Mouse (Mus musculus) v-Abl transformed pro-B cells (cell line): Measurements from ENCODE around the gene Slc9a5.

ENCODE experiments used
- in situ Hi-C, 2 experiments: fragments of 400-800 bp; cut with MboI; formaldehyde crosslinking; loops; one replicate each; pipeline ENCODE4 v1.15.1; 2025; ENCODE audit not compliant: unreplicated experiment in 2 of 2

Gene Slc9a5

DNA sequence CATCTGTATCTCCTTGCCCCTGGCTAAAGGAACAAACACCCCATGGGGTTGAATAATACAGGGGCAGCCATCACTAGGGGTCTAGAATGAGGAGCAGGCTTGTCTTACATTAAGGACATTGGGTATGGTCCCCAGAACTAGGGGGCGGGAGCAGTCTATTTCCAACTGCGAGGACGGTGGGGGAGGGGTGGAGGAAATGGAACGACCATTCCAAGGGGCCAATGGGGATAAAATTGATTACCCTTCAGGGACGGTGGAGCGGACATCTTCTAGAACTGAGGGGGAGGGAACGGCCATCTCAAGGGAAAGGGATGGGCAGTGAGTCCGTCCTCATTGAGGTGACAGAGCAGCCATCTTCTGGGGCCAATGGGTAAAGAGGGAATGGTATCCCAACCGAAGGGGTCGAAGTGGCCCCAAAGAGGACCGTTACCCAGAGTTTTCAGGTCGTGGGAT is 23.0 kb upstream of the Slc9a5 start:
- in situ Hi-C loops, result loop anchor here in 1 of 2 experiments (25.0 kb wide), 1 partner anchor 837 kb away; the partner anchor contains the start of genes Pla2g15 and Slc7a6

DNA sequence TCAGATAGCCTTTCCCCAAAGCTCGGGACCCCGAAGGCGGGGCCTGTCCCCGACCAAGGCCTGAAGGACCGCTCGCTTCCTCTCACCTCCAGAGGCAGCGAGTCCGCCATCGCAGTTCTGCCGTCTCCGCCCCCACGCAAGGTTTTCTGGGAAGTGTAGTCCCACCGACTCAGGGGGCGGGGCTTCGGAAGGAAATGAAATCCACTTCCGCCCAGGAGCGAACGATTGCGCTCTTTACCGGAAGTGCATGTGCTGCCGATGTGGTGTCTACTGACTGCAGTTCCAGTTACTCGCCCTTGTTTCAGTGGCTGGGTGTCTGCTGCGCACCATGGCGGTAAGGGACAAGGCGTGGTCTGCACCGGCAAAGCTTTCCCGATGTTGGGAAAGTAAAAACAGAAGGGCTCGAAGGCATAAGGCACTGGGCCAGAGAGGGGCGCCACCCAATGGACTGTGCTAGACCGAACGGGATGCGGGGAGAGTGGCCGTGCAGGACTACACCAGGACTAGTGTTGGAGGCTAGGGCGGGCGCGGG is 22.4 kb upstream of the Slc9a5 start, which contains the start of the genes Lrrc29 and Tmem208:
Gene Lrrc29 (minus strand): TSS at position 138 of the 532 bp plus-strand sequence.
Gene Tmem208 (plus strand): TSS at position 214 of the 532 bp plus-strand sequence.
- in situ Hi-C loops, result loop anchor here in 1 of 2 experiments (25.0 kb wide), 1 partner anchor 836 kb away; the partner anchor contains the start of genes Pla2g15 and Slc7a6

DNA sequence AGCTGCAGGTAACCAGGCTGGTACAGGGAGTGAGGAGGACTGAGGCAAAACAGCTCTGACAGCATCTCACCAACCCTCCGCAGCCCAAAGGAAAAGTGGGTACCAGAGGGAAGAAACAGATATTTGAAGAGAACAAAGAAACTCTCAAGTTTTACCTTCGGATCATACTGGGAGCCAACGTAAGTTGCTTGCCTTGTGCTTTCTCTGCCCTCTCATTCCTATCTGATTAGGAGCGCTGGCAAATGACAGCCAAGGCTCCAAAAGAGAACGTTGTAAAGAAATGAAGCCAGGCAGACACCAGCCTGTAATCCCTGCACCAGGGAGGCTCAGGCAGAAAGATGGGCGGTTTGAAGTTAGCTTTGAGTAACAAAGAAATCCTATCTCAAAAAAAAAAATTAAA is 21.7 kb upstream of the Slc9a5 start:
- in situ Hi-C loops, result loop anchor here in 1 of 2 experiments (25.0 kb wide), 1 partner anchor 835 kb away; the partner anchor contains the start of genes Pla2g15 and Slc7a6

DNA sequence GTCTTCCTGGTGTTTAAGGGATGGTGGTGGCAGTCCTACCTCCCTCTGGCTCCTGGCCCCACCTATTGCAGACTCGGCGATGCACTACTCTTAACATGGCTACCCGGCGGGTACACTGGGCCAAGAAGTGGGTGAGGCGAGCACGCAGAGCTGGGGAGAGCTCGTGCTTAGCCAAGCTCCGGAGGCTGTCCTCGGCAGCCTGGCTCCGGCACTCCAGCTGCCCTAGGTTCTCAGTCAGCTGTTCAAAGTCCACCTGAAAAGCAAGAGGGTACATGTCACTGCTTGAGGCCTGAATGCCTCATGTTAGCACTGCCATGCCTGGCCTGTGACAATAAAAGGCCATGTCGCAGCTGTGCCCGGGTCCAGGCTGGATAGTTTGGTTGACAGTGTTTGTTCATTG is 18.3 kb upstream of the Slc9a5 start:
- in situ Hi-C loops, result loop anchor here in 1 of 2 experiments (25.0 kb wide), 1 partner anchor 832 kb away; the partner anchor contains the start of genes Pla2g15 and Slc7a6

DNA sequence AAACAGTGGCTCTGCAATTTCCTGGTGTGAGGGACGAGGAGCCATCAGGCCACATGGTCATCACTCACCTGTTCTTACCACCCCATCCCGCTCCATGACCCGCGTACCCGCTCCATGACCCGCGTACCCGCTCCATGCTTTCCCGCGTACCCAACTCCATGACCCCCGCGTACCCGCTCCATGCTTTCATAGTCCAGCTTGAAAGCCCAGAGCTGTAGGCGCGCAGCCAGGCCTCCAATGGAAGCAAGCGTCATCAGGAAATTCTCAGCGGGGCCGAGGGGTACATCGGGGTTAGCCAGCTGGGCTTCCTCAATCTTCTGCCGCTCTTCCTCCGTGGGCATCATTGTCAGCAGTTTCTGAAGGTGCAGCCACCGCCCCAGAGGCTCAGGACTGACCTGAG is 17.2 kb upstream of the Slc9a5 start:
- in situ Hi-C loops, result loop anchor here in 1 of 2 experiments (25.0 kb wide), 1 partner anchor 831 kb away; the partner anchor contains the start of genes Pla2g15 and Slc7a6

DNA sequence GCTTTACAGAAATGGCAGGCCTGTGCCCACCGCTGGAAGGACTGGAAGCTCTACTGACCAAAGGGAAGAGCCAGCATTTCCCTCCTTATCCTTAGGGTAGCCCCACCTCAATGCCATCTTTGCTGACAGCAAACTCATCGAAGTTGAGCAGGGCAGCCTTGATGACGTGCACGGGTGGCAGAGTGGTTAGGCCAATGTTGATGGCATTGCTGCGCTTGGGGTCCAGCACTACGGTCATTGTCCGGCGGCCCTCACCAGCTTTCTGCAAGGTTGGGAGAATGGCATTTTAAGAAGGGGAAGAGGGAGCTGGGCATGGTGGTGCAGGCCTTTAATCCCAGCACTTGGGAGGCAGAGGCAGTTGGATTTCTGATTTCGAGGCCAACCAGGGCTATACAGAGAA is 16.7 kb upstream of the Slc9a5 start:
- in situ Hi-C loops, result loop anchor here in 1 of 2 experiments (25.0 kb wide), 1 partner anchor 830 kb away; the partner anchor contains the start of genes Pla2g15 and Slc7a6

DNA sequence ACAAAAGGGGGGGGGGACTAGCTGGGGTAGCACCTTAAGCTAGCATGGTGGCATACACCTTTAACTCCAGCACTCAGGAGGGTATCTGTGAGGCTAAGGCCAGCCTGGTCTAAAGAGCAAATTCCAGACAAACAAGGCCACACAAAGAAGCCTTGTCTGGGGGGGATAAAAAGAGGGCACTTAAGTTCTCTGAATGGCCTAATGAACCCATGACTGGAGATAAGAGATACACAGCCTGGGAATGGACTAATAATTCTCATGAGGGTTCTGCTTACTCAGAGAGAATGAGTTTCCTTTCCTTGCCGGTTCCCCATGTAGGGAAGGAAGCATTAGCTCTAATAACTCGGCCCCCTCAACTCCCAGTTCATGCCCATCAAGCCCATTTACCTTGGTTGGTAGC is 16.1 kb upstream of the Slc9a5 start:
- in situ Hi-C loops, result loop anchor here in 1 of 2 experiments (25.0 kb wide), 1 partner anchor 830 kb away; the partner anchor contains the start of genes Pla2g15 and Slc7a6

DNA sequence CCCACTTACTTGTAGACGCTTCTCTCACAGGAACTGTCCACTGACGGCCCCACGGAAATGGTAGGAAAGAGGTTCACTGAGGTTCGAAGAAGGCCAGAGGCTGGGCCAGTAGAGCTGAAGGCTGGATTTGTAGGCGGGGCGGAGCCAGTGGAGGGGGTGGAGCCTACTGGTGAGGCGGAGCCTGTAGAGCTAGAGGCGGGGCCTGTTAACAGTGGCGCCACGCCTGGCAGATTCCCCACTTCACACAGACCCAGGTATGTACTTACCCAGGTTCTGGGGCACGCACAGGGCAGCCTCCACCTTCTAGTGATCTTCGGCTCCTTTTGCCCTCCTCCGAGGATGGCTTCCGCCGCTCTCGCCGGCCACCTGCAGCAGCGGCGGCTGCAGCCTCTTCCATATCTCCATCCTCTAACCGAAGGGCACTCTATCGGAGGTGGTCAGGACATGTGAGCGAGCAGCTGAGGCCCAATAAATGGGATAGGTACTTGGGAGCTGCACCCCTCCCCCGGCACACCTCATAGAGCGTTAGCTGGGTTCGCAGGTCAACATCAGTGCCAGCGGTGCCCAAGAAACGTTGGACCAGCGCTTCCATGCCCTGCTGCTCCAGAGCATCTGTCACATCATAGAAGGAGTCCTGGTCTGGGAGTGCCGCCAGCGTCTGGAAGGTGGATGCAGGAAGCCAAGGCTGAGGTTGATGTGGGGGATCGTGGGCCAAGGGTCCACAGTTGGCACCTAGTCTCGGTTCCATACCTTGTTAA is 12.1 kb upstream of the Slc9a5 start:
- in situ Hi-C loops, result loop anchor here in 1 of 2 experiments (25.0 kb wide), 1 partner anchor 826 kb away; the partner anchor contains the start of genes Pla2g15 and Slc7a6

DNA sequence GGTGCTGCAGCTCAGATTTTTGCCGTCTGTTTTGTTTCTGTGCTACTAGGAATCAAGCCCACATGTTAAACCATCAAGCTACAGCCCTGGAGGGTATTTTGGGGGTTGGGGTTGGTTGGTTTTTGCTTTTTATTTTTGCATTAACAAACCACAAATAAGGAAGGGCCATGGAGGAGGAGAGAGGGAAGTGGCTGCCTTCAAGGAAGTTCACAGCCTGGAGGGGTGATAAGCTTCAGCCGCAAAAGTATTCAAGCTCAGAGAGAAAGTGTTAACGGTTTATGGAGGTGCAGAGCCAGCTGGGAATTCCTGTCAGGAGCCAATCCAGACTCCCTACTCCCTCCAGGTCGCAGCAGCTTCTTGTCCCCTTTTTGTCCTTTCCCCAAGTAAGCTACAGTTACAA is 9.7 kb upstream of the Slc9a5 start:
- in situ Hi-C loops, result loop anchor here in 1 of 2 experiments (25.0 kb wide), 1 partner anchor 823 kb away; the partner anchor contains the start of genes Pla2g15 and Slc7a6

DNA sequence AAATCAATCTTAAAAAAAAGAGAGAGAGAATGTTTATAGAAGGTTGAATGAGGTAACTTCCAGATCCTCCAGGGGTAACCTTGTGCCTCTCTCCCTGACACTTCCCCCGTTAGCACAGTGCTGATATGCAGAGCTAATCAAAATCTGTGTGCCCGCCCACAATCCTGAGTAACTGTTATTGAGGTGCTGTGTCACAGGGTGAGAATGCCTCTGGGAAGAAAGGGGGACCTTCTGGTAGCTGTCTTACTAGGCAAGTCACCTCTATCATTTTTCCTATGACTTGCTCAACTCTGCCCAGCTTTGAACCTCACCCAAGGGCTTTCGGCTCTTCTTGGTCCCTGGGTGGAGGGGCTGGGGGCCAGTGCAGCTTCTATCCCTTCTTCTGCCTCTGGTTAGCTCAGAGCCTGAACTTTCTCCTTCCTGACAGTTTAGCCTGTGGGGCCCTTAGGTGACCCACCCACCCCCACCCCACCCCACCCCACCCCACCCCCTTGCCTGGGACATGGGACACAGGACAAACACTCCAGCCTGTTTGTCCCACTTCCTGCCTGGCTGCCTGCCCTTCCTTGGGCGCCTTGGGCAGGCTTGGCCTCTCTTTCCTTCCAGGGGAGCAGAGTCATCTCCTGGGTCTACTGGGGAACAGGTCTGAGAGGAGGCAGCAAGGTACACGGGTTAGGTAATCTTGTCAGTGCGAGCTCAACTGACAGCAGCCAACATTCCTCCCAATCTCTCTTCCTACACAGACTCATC is 8.6 kb upstream of the Slc9a5 start:
- in situ Hi-C loops, result loop anchor here in 1 of 2 experiments (25.0 kb wide), 1 partner anchor 822 kb away; the partner anchor contains the start of genes Pla2g15 and Slc7a6

DNA sequence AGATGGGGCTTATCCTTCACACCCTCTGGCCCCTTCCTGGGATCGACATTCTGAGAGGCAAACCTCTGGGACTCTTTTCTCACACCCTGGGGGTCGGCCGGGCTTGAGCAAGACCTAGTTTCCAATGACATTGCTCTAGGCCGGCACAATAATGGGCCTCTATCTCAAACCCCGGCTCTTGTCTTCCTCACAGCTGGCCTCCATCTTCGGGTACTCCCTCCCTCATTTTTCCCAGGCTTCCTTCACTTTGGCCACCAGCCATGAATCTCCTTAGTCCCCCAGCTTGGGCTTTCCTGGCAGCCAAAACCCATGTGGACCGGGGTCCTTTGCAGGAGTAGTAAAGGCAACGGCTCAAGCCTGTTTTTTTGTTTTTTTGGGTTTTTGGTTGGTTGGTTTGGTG is 7.2 kb upstream of the Slc9a5 start:
- in situ Hi-C loops, result loop anchor here in 1 of 2 experiments (25.0 kb wide), 1 partner anchor 821 kb away; the partner anchor contains the start of genes Pla2g15 and Slc7a6

DNA sequence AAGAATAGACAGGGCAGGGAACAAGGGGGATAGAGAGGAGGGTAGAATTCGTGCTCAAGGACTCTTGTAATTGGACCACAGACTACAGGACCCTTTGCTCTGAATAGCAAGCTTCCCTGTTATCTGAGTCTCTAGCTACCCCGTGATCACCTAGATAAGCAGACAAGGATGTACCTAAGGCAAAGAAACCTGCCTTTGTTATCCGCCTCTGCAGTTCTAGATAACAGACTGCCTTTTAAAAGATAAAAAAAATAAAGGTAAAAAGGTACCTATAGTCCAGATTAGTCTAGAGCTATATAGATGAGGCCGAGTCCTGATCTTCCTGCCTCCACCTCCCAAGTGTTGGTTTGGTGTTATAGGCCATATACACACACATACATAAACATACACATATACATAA is 5.9 kb upstream of the Slc9a5 start:
- in situ Hi-C loops, result loop anchor here in 1 of 2 experiments (25.0 kb wide), 1 partner anchor 820 kb away; the partner anchor contains the start of genes Pla2g15 and Slc7a6

DNA sequence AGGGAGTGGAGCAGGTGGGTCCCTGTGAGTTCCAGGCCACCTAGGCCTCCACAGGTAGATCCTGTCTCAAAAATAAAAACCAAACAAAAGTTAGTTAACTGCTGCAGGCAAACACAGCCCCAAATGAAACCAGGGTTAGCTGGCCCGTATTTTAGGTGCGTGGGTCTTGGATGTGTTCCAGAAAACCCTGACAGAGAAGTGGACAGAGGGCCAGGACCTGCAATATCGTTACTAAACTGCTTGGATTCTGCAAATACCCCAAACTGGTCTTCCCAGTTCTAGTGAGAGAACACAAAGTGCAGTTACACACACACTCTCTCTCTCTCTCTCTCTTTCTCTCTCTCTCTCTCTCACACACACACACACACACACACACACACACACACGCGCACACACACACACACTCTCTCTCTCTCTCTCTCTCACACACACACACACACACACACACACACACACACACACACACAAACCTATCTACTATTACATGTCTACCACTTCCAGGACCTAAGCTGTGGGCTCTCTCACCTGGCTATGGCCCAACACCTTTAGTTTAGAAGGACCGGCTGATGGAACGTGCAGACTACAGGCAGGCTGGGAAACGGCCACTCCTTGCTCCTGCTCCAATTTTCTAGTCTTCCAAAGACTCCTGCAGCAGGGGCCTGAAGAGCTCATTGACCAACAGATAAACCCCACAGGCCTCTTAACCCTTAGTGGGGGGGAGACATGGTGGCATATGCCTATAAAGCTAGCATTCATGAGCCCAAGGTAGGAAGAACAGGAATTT is 4.7 kb upstream of the Slc9a5 start:
- in situ Hi-C loops, result loop anchor here in 1 of 2 experiments (25.0 kb wide), 1 partner anchor 818 kb away; the partner anchor contains the start of genes Pla2g15 and Slc7a6

DNA sequence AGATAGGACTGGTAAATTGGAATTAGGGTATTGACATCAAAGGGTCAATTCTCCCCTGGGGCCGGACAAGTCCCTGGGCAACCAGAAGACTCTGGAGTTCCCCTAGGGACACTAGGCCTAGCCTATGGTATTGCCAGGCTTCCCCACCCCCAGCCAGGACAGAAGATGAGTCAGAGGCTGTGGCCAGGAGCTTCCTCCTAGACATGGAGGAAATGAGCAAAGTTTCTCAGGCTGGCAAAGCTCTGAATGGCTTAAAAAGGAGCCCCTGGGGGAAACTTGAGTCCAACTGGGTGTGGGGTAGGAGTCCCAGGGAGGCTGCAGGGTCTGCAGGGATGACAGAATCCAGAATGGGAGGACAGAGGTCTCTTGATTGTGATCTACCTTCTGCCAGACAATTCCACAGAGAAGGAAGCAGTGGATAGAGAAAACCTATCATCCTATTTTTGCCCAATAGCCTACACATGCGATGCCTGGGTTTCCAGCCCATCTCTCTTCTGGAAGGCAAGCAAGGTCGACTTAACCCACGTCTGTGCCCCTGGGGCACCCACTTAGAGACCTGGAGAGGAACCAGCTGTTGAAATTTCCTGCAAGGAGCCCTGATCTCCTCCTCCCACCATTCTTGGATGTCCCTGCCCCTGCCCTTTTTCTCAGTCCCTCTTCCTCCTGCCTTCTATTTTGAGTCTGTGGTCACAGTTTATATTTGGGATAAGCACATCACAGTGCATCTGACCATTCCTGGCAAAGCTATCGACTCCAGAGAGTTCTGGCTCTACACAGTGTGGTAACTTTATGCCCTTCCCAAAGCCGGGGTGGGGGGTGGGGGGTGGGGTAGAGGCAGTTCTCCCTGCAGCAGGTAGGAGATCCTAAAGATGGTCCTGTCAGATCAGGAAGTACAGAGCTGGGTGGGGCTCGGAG is 3.3 kb upstream of the Slc9a5 start:
- in situ Hi-C loops, result loop anchor here (5.0 to 25.0 kb wide), 2 partner anchors 53 to 817 kb away; partner anchors contain the start of genes Pla2g15 (in 1 of the 2) and Slc7a6 (in 1 of the 2)

DNA sequence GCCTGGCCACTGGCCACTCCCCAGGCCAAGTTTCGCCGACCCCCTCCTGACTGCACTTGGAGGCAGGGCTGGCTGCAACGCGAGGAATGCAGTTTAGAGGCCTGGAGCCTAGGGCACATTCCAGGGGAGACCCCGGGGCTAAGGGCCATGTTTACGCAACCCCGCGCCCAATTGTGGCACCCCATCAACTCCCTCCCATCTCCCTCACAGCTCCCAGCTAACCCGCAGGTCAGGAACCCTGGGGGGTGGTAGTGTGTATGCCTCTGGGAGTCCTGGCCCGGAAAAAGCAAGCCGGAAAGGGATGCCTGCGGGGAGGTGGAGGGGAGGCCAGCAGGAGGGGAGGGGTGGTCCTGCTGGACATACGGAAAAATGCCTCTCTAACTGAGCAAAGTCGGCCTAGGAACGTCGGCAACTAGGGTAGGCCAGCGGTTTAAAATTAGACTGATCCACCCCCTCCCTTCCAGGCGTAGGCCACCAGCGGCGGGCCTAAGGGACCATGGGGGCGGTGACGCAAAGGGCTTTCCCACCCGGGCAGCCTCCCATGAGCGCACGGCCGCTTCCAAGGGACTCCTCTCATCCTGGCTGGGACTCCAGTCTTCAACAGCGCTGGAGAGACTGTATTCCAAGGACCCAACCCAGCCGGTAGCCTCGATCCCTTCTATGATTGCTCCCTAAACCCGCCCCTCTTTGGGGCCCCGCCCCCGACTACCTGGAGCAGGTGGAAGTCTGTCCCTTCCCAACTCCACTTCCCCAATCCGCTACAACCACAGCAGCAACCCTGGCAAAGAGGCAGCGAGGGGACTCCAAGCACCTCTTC is 1.8 kb upstream of the Slc9a5 start:
- in situ Hi-C loops, result loop anchor here (5.0 to 25.0 kb wide), 2 partner anchors 55 to 815 kb away; partner anchors contain the start of genes Pla2g15 (in 1 of the 2) and Slc7a6 (in 1 of the 2)

DNA sequence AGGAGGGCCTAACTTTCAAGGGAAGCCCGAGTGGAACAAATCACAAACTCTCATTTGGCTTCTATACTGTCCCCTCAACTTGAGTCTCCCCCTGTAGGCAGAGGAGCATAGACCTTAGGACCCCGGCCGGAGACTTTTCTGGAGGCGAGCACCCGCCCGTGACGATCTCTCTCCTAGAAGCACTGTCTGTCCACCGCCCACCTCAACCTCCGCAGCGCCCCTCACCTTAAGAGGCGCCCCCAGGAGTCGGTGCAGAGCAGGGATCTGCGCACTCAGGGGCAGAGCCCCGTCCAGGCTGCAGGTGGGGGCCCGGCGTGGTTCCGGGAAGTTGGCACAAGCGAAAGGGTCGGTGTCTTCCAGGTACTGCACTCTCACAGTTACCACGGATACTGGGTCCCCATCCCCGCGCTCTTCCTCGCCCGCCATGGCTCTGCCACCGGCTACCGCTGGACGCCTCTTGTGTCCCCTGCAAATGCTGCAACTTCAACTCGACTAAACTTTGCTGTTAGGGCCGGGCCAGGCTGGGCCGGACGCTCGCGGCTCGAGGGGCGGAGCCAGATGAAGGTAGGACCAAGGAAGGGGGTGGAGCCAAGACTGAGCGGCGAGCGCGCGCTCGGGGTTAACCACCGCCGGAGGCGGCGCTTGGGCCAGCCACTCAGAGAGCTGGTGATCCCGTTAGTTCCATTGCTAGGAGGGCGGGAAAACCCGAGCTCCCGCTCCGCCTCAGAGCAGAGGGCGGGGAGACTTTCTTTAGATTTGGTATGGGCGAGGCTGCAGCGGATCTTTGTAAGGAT is 1.0 kb upstream of the Slc9a5 start, which contains the start of gene Fhod1:
Gene Fhod1 (minus strand): TSS at position 526 of the 794 bp plus-strand sequence.
- in situ Hi-C loops, result loop anchor here (5.0 to 25.0 kb wide), 2 partner anchors 55 to 815 kb away; partner anchors contain the start of genes Pla2g15 (in 1 of the 2) and Slc7a6 (in 1 of the 2)
